In genomic region chr19:28697718-28698117, GRCm38 (mm10) we compare ENCODE assay signal across 11 mouse cellular contexts. TPM values are rescaled to one million over a fixed set of nuclear protein-coding genes. Genes with fewer than 3 reads are reported as not detected.
DNase-seq lines count a peak whose midpoint lies in the region; ATAC-seq and TF ChIP-seq lines count a peak whose summit lies in the region.
"Had no signal": no experiment of that assay in that cellular context is flagged by ENCODE, and none has a peak within 500 bp of the region (broad histone marks: within the 10 kb centered on the region; RNA-seq: fewer than 3 reads in every experiment).

No protein-coding gene starts in this region.

- no peaks in the 10 kb centered on the region for H3K36me3 ChIP-seq in heart, postnatal 0 days (replicated peaks; ENCODE audit: control insufficient read depth, insufficient read depth, low read length)
- H3K36me3 ChIP-seq in ES-Bruce4 (ENCODE audit: control insufficient read depth, insufficient read depth, low read length, poor library complexity, severe bottlenecking): no peaks in the 10 kb centered on the region
- H3K36me3 ChIP-seq: embryonic facial prominence, embryonic 15.5 days had no signal

- H3K4me1 ChIP-seq in heart, postnatal 0 days (ENCODE audit: control insufficient read depth, insufficient read depth): no peaks in the 10 kb centered on the region
- no peaks in the 10 kb centered on the region for H3K4me1 ChIP-seq in ES-Bruce4 (ENCODE audit: control insufficient read depth, insufficient read depth, low read length)
- H3K4me1 ChIP-seq: embryonic facial prominence, embryonic 15.5 days; forebrain, embryonic 13.5 days had no signal

- peak; percentile 54; the same call in 1 of the 2 replicates for TF ChIP-seq CTCF in heart, postnatal 0 days (IDR thresholded peaks at IDR 0.05; ENCODE audit: low read depth)
- TF ChIP-seq CTCF in left cerebral cortex, adult 2 months (IDR thresholded peaks at IDR 0.05): peak; percentile 39
- TF ChIP-seq CTCF in ES-Bruce4 (IDR thresholded peaks at IDR 0.05; ENCODE audit: low read depth, low read length): peak; percentile 34

- intact Hi-C loops in left cerebral cortex, adult 2 months (cut with DNase I): loop anchor here (2.0 kb wide), 1 partner anchor 61 kb away; no protein-coding TSS in a partner anchor
- intact Hi-C loops in left cerebral cortex, postnatal 25 days (cut with DNase I): no loop called here

- 0 out of 2 replicates have a peak, but pooled peaks cover 4% of the 10 kb centered on the region for H3K9me3 ChIP-seq in heart, postnatal 0 days (replicated peaks; ENCODE audit: control insufficient read depth, low read length)
- no peaks in the 10 kb centered on the region for H3K9me3 ChIP-seq in ES-Bruce4 (replicated peaks; ENCODE audit: control insufficient read depth, insufficient read depth, low read length, poor library complexity, severe bottlenecking)
- H3K9me3 ChIP-seq: embryonic facial prominence, embryonic 15.5 days; forebrain, embryonic 13.5 days had no signal

- H3K27ac ChIP-seq in heart, postnatal 0 days (ENCODE audit: low read depth): no peak overlapping the region
- no peak overlapping the region for H3K27ac ChIP-seq in left cerebral cortex, adult 2 months
- no peak overlapping the region for H3K27ac ChIP-seq in ES-Bruce4 (ENCODE audit: insufficient read depth, low read length)
- H3K27ac ChIP-seq: embryonic facial prominence, embryonic 15.5 days; forebrain, embryonic 13.5 days had no signal

- no peak overlapping the region for H3K9ac ChIP-seq in heart, postnatal 0 days (replicated peaks; ENCODE audit: low read depth, low read length)
- H3K9ac ChIP-seq in ES-Bruce4 (ENCODE audit: low read depth, poor library complexity, severe bottlenecking): no peak overlapping the region
- H3K9ac ChIP-seq: embryonic facial prominence, embryonic 15.5 days; forebrain, embryonic 13.5 days had no signal

- 0 out of 2 replicates have a peak, but pooled peaks cover 3% of the 10 kb centered on the region for H3K27me3 ChIP-seq in heart, postnatal 0 days (ENCODE audit: control insufficient read depth, insufficient read depth, low read length)
- H3K27me3 ChIP-seq in ES-Bruce4 (ENCODE audit: control insufficient read depth, insufficient read depth, low read length, poor library complexity, severe bottlenecking): no peaks in the 10 kb centered on the region
- H3K27me3 ChIP-seq: embryonic facial prominence, embryonic 15.5 days had no signal

- TF ChIP-seq POLR2A in ES-Bruce4 (IDR thresholded peaks at IDR 0.05; ENCODE audit: insufficient read depth, low read length): no peak

- no peak overlapping the region for H3K4me2 ChIP-seq in heart, postnatal 0 days (ENCODE audit: low read depth, low read length)
- H3K4me2 ChIP-seq: embryonic facial prominence, embryonic 15.5 days; forebrain, embryonic 13.5 days had no signal

- ATAC-seq in heart, postnatal 0 days (ENCODE audit: insufficient read depth, low read depth): no peak
- ATAC-seq: forebrain, embryonic 13.5 days had no signal

- H3K4me3 ChIP-seq in heart, postnatal 0 days (ENCODE audit: low read depth, low read length): no peak overlapping the region
- no peak overlapping the region for H3K4me3 ChIP-seq in left cerebral cortex, adult 2 months
- H3K4me3 ChIP-seq in ES-Bruce4 (ENCODE audit: low read depth, low read length): no peak overlapping the region
- H3K4me3 ChIP-seq: embryonic facial prominence, embryonic 15.5 days; forebrain, embryonic 13.5 days had no signal

- WGBS in heart, postnatal 0 days: 46% methylated on average over 3 of the region's 3 CpGs

- TF ChIP-seq EP300 in heart, postnatal 0 days (IDR thresholded peaks at IDR 0.05; ENCODE audit: low read depth): no peak
- no peak for TF ChIP-seq EP300 in ES-Bruce4 (IDR thresholded peaks at IDR 0.05; ENCODE audit: insufficient read depth, low read depth, low read length)

- DNase-seq in heart, postnatal 0 days (ENCODE audit: low spot score): no peak
- DNase-seq in heart, adult 11 months: no peak
- no peak for DNase-seq in left cerebral cortex, adult 2 months (ENCODE audit: extremely low spot score in 1 of 2, low spot score in 2 of 2)
- no peak for DNase-seq in left cerebral cortex, postnatal 25 days (ENCODE audit: low spot score in 2 of 2)
- peak; percentile 2 for DNase-seq in A20 (ENCODE audit: low read depth, low spot score)
- DNase-seq in embryo, embryonic 10.5 days (ENCODE audit: low spot score): no peak
- DNase-seq: adrenal gland, adult 2 months; left cerebral cortex, postnatal 4 days had no signal

RNA-seq across cellular contexts. Expression of gene Glis3, which starts 17.8 kb away (rescaled TPM):
- total RNA-seq in heart, postnatal 0 days (2014; rRNA removed; ENCODE audit: low replicate concordance): 8.9 and 10.0 TPM in 2 replicates
- 0.25 and 0.34 TPM in 2 replicates for polyA plus RNA-seq in heart, postnatal 0 days (2015; fragmentation: Nextera tagmentation; extraction: Ambion mirVana)
- 1 to 10 TPM; 6.5 to 6.7 TPM for total RNA-seq in left cerebral cortex, adult 2 months (2021)
- total RNA-seq in left cerebral cortex, postnatal 25 days (2021): 1 to 10 TPM; 5.0 to 5.4 TPM
- 5.2 and 5.5 TPM in 2 replicates for polyA plus RNA-seq in ES-Bruce4 (2011; ENCODE audit: insufficient read depth, insufficient read length, low read depth, missing spikeins)
